Mouse (Mus musculus) testis, postnatal 10 days (tissue): ENCODE data around the gene Plekhn1.

Experiments
- DNase-seq: peaks from one replicate; pipeline ENCODE4 v3.0.0; 2021; ENCODE audit warnings: low spot score

Gene Plekhn1

GRCm38 (mm10) chr4:156234701-156235213 lies at the start of gene Plekhn1:
Gene Plekhn1 (minus strand): TSS chr4:156234857.
- peak; percentile 84 for DNase-seq

- DNase-seq, result no peak
Observed at GRCm38 (mm10) chr4:156255078-156255839, 20.6 kb upstream of the Plekhn1 start, which contains the start of gene Samd11. Gene Samd11 (minus strand): TSS chr4:156255657.

- no peak for DNase-seq
Observed at GRCm38 (mm10) chr4:156254361-156255077, 19.9 kb upstream of the Plekhn1 start.

- no peak for DNase-seq
Observed at GRCm38 (mm10) chr4:156253043-156253442, 18.4 kb upstream of the Plekhn1 start.

GRCm38 (mm10) chr4:156252619-156253018 lies 18.0 kb upstream of the Plekhn1 start:
- DNase-seq, result no peak

GRCm38 (mm10) chr4:156252140-156252539 lies 17.5 kb upstream of the Plekhn1 start:
- no peak for DNase-seq

- DNase-seq, result no peak
Observed at GRCm38 (mm10) chr4:156251081-156251480, 16.4 kb upstream of the Plekhn1 start.

GRCm38 (mm10) chr4:156249567-156249966 lies 14.9 kb upstream of the Plekhn1 start:
- DNase-seq, result no peak

GRCm38 (mm10) chr4:156236651-156237447 lies 2.2 kb upstream of the Plekhn1 start:
- DNase-seq, result no peak

GRCm38 (mm10) chr4:156235808-156236533 lies 1.3 kb upstream of the Plekhn1 start, which contains the start of gene Noc2l:
Gene Noc2l (plus strand): TSS chr4:156236010.
- DNase-seq, result peak; percentile 96

GRCm38 (mm10) chr4:156235360-156235770 lies 708 bp upstream of the Plekhn1 start:
- DNase-seq, result no peak

- no peak for DNase-seq
Observed at GRCm38 (mm10) chr4:156234021-156234501, 596 bp downstream of the Plekhn1 start.

- no peak for DNase-seq
Observed at GRCm38 (mm10) chr4:156228393-156229024, 6.1 kb downstream of the Plekhn1 start.

GRCm38 (mm10) chr4:156227752-156228392 lies 6.8 kb downstream of the Plekhn1 start:
- DNase-seq, result no peak

GRCm38 (mm10) chr4:156224276-156224675 lies 10.4 kb downstream of the Plekhn1 start:
- DNase-seq, result no peak

- no peak for DNase-seq
Observed at GRCm38 (mm10) chr4:156219936-156220335, 14.7 kb downstream of the Plekhn1 start.

- DNase-seq, result no peak
Observed at GRCm38 (mm10) chr4:156217838-156218237, 16.8 kb downstream of the Plekhn1 start.

GRCm38 (mm10) chr4:156217022-156217669 lies 17.5 kb downstream of the Plekhn1 start:
- DNase-seq, result no peak

GRCm38 (mm10) chr4:156216196-156216595 lies 18.5 kb downstream of the Plekhn1 start:
- no peak for DNase-seq

GRCm38 (mm10) chr4:156215649-156216048 lies 19.0 kb downstream of the Plekhn1 start, which contains the start of gene Perm1:
Gene Perm1 (plus strand): TSS chr4:156215868.
- DNase-seq, result no peak
